Mouse (Mus musculus): ENCODE results near the gene Stx1b. TPM values are rescaled to one million over a fixed set of nuclear protein-coding genes. Genes with fewer than 3 reads are reported as not detected.

Gene Stx1b
- polyA plus RNA-seq, 1 experiment: 2.2 TPM

- H3K4me1 ChIP-seq (ENCODE audit: control insufficient read depth, insufficient read depth, low read length): peaks cover 2% of the 10 kb centered on the region; the same call in 1 of the 2 replicates
- peak overlapping the region; percentile 40 for H3K27ac ChIP-seq (ENCODE audit: control insufficient read depth, insufficient read depth, low read depth, low read length)
- H3K27me3 ChIP-seq (ENCODE audit: control insufficient read depth, insufficient read depth, low read length): no peaks in the 10 kb centered on the region
- no peak overlapping the region for H3K4me3 ChIP-seq (ENCODE audit: control insufficient read depth, low read depth, low read length)
- H3K36me3 ChIP-seq (ENCODE audit: control insufficient read depth, insufficient read depth, low read length): no peaks in the 10 kb centered on the region
- TF ChIP-seq CTCF (IDR thresholded peaks at IDR 0.05; ENCODE audit: control insufficient read depth, insufficient read depth, insufficient replicate concordance, low read depth, low read length) (peak; percentile 24; the same call in 1 of the 2 replicates), POLR2A (IDR thresholded peaks at IDR 0.05; ENCODE audit: control insufficient read depth, low read depth, low read length) (no peak)
Measured at GRCm38 (mm10) chr7:127815954-127816821, 8.2 kb downstream of the Stx1b start.

- Histone ChIP-seq H3K27me3 (ENCODE audit: control insufficient read depth, insufficient read depth, low read length) (no peaks in the 10 kb centered on the region), H3K36me3 (ENCODE audit: control insufficient read depth, insufficient read depth, low read length) (no peaks in the 10 kb centered on the region), H3K4me1 (ENCODE audit: control insufficient read depth, insufficient read depth, low read length) (peaks cover 2% of the 10 kb centered on the region; the same call in 1 of the 2 replicates), H3K4me3 (ENCODE audit: control insufficient read depth, low read depth, low read length) (no peak overlapping the region), H3K27ac (ENCODE audit: control insufficient read depth, insufficient read depth, low read depth, low read length) (peak overlapping the region; percentile 27; the same call in 1 of the 2 replicates)
- no peak for TF ChIP-seq POLR2A (IDR thresholded peaks at IDR 0.05; ENCODE audit: control insufficient read depth, low read depth, low read length)
- TF ChIP-seq CTCF (IDR thresholded peaks at IDR 0.05; ENCODE audit: control insufficient read depth, insufficient read depth, insufficient replicate concordance, low read depth, low read length): no peak
Measured at GRCm38 (mm10) chr7:127815116-127815665, 9.2 kb downstream of the Stx1b start.

DNA sequence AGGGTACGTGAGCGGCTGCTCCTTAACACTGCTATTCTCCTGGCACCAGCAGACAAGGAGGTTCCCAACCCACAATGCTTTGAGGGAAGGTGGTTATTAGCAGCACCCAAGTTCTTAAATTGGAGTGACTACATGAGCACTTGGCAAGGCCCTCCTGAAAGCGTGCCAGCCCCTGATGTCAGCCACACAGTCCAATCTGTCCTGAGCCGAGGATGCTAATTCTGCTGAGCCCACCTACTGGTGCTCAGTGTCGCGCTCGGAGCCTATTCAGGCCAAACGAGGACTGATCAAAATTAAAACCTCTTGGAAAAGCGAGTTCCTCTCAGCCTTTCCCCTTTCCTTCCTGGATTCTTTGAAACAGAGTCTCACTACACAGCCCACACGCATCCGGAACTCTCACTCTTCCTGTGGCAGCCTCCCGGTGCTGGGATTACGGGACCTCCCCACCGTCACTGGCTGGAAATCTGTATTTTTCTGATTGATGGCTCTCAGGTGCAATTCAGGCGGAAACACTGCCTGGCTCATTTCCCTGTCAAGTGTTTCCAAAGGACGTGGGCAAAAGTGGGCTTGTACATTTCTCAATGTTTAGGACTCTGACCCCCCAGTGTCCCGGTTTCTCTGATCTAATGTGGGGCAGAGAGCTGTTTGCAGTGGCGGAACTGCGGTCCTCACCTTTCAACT lies 10.0 kb downstream of the Stx1b start:
- Histone ChIP-seq H3K27ac (ENCODE audit: control insufficient read depth, insufficient read depth, low read depth, low read length) (peak overlapping the region; percentile 73), H3K36me3 (ENCODE audit: control insufficient read depth, insufficient read depth, low read length) (no peaks in the 10 kb centered on the region), H3K4me1 (ENCODE audit: control insufficient read depth, insufficient read depth, low read length) (peaks cover 2% of the 10 kb centered on the region; the same call in 1 of the 2 replicates), H3K4me3 (ENCODE audit: control insufficient read depth, low read depth, low read length) (no peak overlapping the region), H3K27me3 (ENCODE audit: control insufficient read depth, insufficient read depth, low read length) (no peaks in the 10 kb centered on the region)
- no peak for TF ChIP-seq CTCF (IDR thresholded peaks at IDR 0.05; ENCODE audit: control insufficient read depth, insufficient read depth, insufficient replicate concordance, low read depth, low read length)

- Histone ChIP-seq H3K27ac (ENCODE audit: control insufficient read depth, insufficient read depth, low read depth, low read length) (peak overlapping the region; percentile 73), H3K27me3 (ENCODE audit: control insufficient read depth, insufficient read depth, low read length) (no peaks in the 10 kb centered on the region), H3K4me3 (ENCODE audit: control insufficient read depth, low read depth, low read length) (no peak overlapping the region), H3K36me3 (ENCODE audit: control insufficient read depth, insufficient read depth, low read length) (no peaks in the 10 kb centered on the region), H3K4me1 (ENCODE audit: control insufficient read depth, insufficient read depth, low read length) (peaks cover 2% of the 10 kb centered on the region; the same call in 1 of the 2 replicates)
- TF ChIP-seq POLR2A (IDR thresholded peaks at IDR 0.05; ENCODE audit: control insufficient read depth, low read depth, low read length): no peak
- TF ChIP-seq CTCF (IDR thresholded peaks at IDR 0.05; ENCODE audit: control insufficient read depth, insufficient read depth, insufficient replicate concordance, low read depth, low read length): no peak
Measured at GRCm38 (mm10) chr7:127813821-127814220, 10.5 kb downstream of the Stx1b start.

DNA sequence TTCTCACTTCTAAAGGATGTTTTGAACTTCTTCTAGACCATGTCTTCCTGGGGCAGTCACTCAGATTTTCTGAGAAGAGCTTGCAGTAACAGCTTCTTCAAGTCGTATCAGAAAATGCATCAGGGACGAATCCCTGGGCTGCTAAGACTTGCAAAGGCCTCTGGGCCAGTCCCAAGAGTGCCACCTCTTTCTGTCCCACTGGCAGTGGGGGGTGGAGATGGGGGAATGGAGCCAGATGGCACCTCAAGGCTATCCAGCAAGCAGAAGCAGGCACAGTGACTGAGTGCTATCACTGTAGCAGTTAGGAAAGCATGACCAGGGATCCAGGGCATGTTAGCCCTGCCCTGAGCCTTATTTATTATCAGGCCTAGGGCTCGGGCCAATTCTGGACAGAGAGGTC lies 12.1 kb downstream of the Stx1b start:
- Histone ChIP-seq H3K4me1 (ENCODE audit: control insufficient read depth, insufficient read depth, low read length) (peaks cover 2% of the 10 kb centered on the region; the same call in 1 of the 2 replicates), H3K27ac (ENCODE audit: control insufficient read depth, insufficient read depth, low read depth, low read length) (no peak overlapping the region; the same call in 1 of the 2 replicates), H3K4me3 (ENCODE audit: control insufficient read depth, low read depth, low read length) (no peak overlapping the region), H3K27me3 (ENCODE audit: control insufficient read depth, insufficient read depth, low read length) (no peaks in the 10 kb centered on the region), H3K36me3 (ENCODE audit: control insufficient read depth, insufficient read depth, low read length) (no peaks in the 10 kb centered on the region)
- TF ChIP-seq POLR2A (IDR thresholded peaks at IDR 0.05; ENCODE audit: control insufficient read depth, low read depth, low read length) (no peak), CTCF (IDR thresholded peaks at IDR 0.05; ENCODE audit: control insufficient read depth, insufficient read depth, insufficient replicate concordance, low read depth, low read length) (no peak)

GRCm38 (mm10) chr7:127811240-127811639 lies 13.1 kb downstream of the Stx1b start:
- TF ChIP-seq CTCF (IDR thresholded peaks at IDR 0.05; ENCODE audit: control insufficient read depth, insufficient read depth, insufficient replicate concordance, low read depth, low read length) (no peak), POLR2A (IDR thresholded peaks at IDR 0.05; ENCODE audit: control insufficient read depth, low read depth, low read length) (no peak)
- no peak overlapping the region for H3K4me3 ChIP-seq (ENCODE audit: control insufficient read depth, low read depth, low read length)
- H3K4me1 ChIP-seq (ENCODE audit: control insufficient read depth, insufficient read depth, low read length): peaks cover 2% of the 10 kb centered on the region; the same call in 1 of the 2 replicates
- H3K27ac ChIP-seq (ENCODE audit: control insufficient read depth, insufficient read depth, low read depth, low read length): no peak overlapping the region
- no peaks in the 10 kb centered on the region for H3K36me3 ChIP-seq (ENCODE audit: control insufficient read depth, insufficient read depth, low read length)
- H3K27me3 ChIP-seq (ENCODE audit: control insufficient read depth, insufficient read depth, low read length): no peaks in the 10 kb centered on the region

DNA sequence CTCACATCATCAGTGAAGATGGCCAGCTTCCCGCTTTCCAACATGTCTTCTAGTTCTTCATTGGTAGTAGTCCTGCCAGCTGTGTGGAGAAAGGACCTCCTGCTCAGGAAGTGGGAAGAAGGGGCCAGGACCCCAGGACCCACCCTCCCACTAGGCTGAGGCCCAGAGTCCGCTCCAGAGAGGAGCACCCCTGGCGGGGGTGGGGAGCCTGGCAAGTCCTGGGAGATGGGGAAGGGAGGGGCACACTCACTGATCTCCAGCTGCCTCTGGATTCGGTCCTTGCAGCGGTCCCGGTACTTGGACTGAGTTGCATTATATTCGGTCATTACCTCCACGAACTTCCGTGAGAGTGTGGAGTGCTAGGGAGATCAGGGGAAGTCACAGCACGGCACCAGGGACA lies 13.7 kb downstream of the Stx1b start:
- Histone ChIP-seq H3K36me3 (ENCODE audit: control insufficient read depth, insufficient read depth, low read length) (no peaks in the 10 kb centered on the region), H3K4me1 (ENCODE audit: control insufficient read depth, insufficient read depth, low read length) (peaks cover 2% of the 10 kb centered on the region; the same call in 1 of the 2 replicates), H3K4me3 (ENCODE audit: control insufficient read depth, low read depth, low read length) (no peak overlapping the region), H3K27me3 (ENCODE audit: control insufficient read depth, insufficient read depth, low read length) (no peaks in the 10 kb centered on the region), H3K27ac (ENCODE audit: control insufficient read depth, insufficient read depth, low read depth, low read length) (no peak overlapping the region)
- TF ChIP-seq POLR2A (IDR thresholded peaks at IDR 0.05; ENCODE audit: control insufficient read depth, low read depth, low read length) (no peak), CTCF (IDR thresholded peaks at IDR 0.05; ENCODE audit: control insufficient read depth, insufficient read depth, insufficient replicate concordance, low read depth, low read length) (no peak)

Data from testis, adult 2 months (tissue).